ENCODE assay signal across 27 mouse cellular contexts in the genomic region with DNA sequence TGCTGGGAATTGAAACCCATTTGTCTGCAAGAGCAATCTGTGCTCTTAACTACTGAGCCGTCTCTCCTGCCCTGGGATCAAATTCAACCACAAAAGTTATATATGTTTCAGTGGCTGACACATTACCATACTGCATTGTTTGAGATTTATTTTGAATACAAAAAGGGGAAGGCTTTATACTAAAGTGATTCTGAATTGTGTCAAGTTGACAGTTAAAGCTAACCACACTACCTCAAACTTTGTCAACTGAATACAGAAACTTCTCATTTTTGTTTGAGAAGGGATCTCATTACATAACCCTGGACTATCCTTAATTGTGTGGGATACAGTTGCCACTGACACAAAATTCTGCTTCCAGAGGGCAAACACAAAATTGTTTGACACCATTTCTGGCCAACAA. TPM values are rescaled to one million over a fixed set of nuclear protein-coding genes. Genes with fewer than 3 reads are reported as not detected.
"Had no signal": no experiment of that assay in that cellular context is flagged by ENCODE, and none has a peak within 500 bp of the region (broad histone marks: within the 10 kb centered on the region; RNA-seq: fewer than 3 reads in every experiment).

No protein-coding gene starts in this region.

- H3K4me3 ChIP-seq: kidney, embryonic 15.5 days; limb, embryonic 10.5 days; limb, embryonic 13.5 days; megakaryocyte, embryonic 14.5 days; midbrain, embryonic 10.5 days; neural tube, embryonic 12.5 days; neural tube, embryonic 15.5 days had no signal

- ATAC-seq: intestine, postnatal 0 days; liver, postnatal 0 days; lung, postnatal 0 days had no signal

- H3K36me3 ChIP-seq: kidney, embryonic 15.5 days; limb, embryonic 10.5 days; limb, embryonic 13.5 days; midbrain, embryonic 10.5 days; neural tube, embryonic 12.5 days; neural tube, embryonic 15.5 days had no signal

- H3K4me1 ChIP-seq: kidney, embryonic 15.5 days; limb, embryonic 10.5 days; limb, embryonic 13.5 days; megakaryocyte, embryonic 14.5 days; midbrain, embryonic 10.5 days; neural tube, embryonic 12.5 days; neural tube, embryonic 15.5 days had no signal

- DNase-seq: kidney, adult 8-10 months; kidney, postnatal 10 days; kidney, postnatal 36 days; liver; liver, postnatal 0 days; lung, embryonic 14.5 days; lung, postnatal 36 days; midbrain, embryonic 14.5 days; right cerebral cortex, adult 18-20 months; right cerebral cortex, postnatal 14 days; right cerebral cortex, postnatal 4 days; thymus, adult 2 months; thymus, postnatal 14 days; thymus, postnatal 4 days had no signal

- H3K27ac ChIP-seq: kidney, embryonic 15.5 days; limb, embryonic 10.5 days; limb, embryonic 13.5 days; liver, embryonic 14.5 days; midbrain, embryonic 10.5 days; neural tube, embryonic 12.5 days; neural tube, embryonic 15.5 days; stomach, postnatal 0 days had no signal

RNA-seq across cellular contexts. Expression of gene Adgre4, which starts 28.5 kb away (rescaled TPM):
- total RNA-seq: layer of hippocampus, postnatal 25 days; left cerebral cortex, postnatal 25 days had no signal
- polyA plus RNA-seq: neural tube, embryonic 12.5 days had no signal
